Mouse (Mus musculus): Measurements from ENCODE around the gene Lap3. TPM values are rescaled to one million over a fixed set of nuclear protein-coding genes. Genes with fewer than 3 reads are reported as not detected.

Lap3 gene
- polyA plus RNA-seq (2015; fragmentation: Nextera tagmentation; extraction: Ambion mirVana) = 35.4 and 41.9 TPM in 2 replicates

DNA sequence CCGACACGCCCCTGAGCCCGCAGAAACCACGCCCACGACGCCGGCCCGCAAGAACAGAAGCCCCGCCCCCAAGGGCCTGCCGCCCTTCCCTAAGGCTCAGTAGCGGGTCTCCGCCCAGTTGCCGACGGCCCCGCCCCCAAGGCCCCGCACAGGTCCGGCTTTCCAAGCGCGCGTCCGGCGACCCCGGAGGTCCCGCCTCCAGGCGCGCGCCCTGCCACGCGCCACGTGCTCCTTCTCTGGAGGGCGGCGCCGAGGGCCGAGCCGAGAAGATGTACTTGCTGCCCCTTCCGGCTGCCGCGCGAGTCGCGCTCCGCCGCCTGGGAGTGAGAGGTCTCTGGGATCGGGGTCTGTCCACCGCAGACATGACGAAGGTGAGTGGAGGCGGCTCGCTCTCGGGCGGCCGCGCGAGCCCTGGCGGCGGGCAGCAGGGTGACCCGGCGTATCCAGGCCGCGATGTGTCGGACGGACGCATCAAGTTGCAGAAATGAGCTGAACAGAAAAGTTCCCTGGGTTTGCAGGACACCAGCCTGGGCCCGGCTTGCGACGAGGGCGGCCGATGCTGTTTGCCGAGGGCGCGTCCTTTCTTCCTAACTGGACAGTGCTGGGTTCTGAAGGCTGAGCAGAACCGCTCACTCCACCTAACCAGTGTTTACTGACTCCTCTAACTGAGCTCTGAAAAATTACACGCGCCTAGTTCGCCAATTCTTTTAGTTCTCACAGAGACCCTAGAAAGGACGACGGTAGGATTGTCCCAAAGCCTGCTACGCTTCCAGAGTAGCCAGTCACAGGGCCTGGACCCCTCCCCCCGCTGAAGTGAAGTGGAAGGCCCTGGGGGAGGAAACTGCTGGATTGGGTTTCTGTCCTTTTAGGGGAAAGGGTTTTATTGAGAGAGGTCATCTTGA is at the start of gene Lap3:
Gene Lap3 (plus strand): TSS at position 184 of the 902 bp plus-strand sequence.
- H3K4me1 ChIP-seq (replicated peaks; ENCODE audit: control insufficient read depth, insufficient read depth, low read length) = peaks cover 12% of the 10 kb centered on the region
- peak within 1 kb of the TSS; percentile 74 for H3K9ac ChIP-seq (replicated peaks; ENCODE audit: low read depth, low read length)
- H3K27me3 ChIP-seq (replicated peaks; ENCODE audit: control insufficient read depth, insufficient read depth, low read length) = no peaks in the 10 kb centered on the region
- H3K4me3 ChIP-seq (replicated peaks; ENCODE audit: low read length) = peak within 1 kb of the TSS; percentile 85
- ATAC-seq = peak; percentile 94
- no peaks in the 10 kb centered on the region for H3K9me3 ChIP-seq (ENCODE audit: control insufficient read depth, low read length)
- WGBS = under 1% methylated on average over 78 of the region's 78 CpGs
- peak within 1 kb of the TSS; percentile 87 for H3K4me2 ChIP-seq (ENCODE audit: low read length)
- no peak within 1 kb of the TSS for H3K27ac ChIP-seq (ENCODE audit: low read length)
- H3K36me3 ChIP-seq (ENCODE audit: control insufficient read depth, insufficient read depth) = no peaks in the 10 kb centered on the region

DNA sequence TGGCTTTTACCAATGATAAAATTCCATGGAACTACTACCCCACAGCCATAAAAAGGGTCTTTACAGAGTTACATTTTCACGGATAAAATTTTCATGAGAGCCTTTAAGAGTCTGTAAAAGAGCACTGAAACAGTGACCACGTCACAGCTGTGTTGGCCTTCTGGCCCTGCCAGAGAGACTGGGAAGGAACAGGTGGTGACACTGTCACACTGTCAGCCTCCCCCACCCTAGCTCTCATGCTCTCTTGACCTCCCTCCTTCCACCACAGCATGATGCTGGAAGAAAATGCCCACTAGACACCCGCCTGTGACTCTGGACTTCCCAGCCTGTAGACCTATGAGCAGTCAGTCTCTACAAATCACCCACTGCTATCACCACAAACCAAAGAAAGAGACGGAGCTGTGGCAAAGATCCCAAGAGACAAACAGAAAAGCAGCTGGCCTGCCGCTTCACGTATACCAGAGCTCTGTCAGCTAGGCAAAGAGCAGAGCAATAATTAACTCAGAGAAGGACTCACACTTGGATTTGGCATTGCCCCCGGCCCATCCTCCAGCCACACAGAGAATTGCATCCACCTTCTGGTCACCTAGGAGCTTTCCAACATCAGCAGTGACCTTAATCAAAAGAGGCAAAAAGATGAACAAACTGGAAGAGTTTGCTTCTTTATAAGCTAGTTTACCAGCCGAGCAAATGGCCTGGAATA is 48.9 kb upstream of the Lap3 start:
- H3K4me1 ChIP-seq (replicated peaks; ENCODE audit: control insufficient read depth, insufficient read depth, low read length) = peaks cover 9% of the 10 kb centered on the region
- H3K27ac ChIP-seq (ENCODE audit: low read length) = no peak overlapping the region

DNA sequence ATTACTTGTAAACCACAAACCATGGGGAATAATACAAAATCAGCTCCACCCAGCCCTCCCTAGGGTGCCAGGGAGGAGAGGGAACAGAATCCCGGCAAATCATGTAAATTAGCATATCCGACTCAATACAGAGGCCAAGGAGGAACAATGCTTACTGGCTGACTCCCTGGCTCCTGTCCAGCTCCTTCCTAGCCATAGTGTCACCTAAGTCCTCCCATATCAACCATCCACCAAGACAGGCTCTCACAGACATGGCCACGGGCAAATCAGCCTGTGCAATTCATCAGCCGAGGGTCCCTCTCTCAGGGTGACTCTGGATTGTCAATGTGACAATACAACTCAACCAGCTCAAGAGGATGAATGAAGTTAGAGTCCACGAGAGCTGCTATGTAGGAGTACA is 44.5 kb upstream of the Lap3 start:
- no peak overlapping the region for H3K9ac ChIP-seq (replicated peaks; ENCODE audit: low read depth, low read length)
- H3K36me3 ChIP-seq (ENCODE audit: control insufficient read depth, insufficient read depth) = no peaks in the 10 kb centered on the region; the same call in 1 of the 2 replicates
- peak overlapping the region; percentile 80 for H3K4me3 ChIP-seq (replicated peaks; ENCODE audit: low read length)

More for the DNA sequence above, 48.9 kb upstream of the Lap3 start:
- Histone ChIP-seq H3K27me3 (replicated peaks; ENCODE audit: control insufficient read depth, insufficient read depth, low read length) (no peaks in the 10 kb centered on the region), H3K4me3 (replicated peaks; ENCODE audit: low read length) (no peak overlapping the region), H3K9ac (replicated peaks; ENCODE audit: low read depth, low read length) (no peak overlapping the region), H3K4me2 (ENCODE audit: low read length) (no peak overlapping the region), H3K36me3 (ENCODE audit: control insufficient read depth, insufficient read depth) (no peaks in the 10 kb centered on the region; the same call in 1 of the 2 replicates), H3K9me3 (ENCODE audit: control insufficient read depth, low read length) (no peaks in the 10 kb centered on the region)
- WGBS = 90% methylated on average over 8 of the region's 8 CpGs
- ATAC-seq = no peak

DNA sequence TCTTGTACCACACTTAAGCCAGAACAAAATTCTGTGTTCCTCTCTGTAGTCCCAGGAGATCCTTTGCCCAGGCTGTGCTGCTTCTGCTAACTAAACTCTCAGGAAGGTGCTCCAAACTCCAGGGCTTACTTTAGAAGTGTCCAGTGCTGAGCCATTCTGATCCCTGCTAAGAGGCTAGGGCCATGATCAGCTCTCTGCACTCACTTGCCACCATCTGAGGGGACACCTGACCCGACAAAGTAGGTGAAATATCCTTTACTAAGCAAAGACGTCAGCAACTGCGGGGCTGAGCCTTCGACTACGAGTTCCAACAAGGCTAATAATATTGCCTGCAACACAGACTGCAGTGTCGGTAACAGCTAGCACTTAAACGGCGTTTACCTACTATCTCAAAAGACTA is 44.0 kb upstream of the Lap3 start:
- peak overlapping the region; percentile 100 for H3K4me2 ChIP-seq (ENCODE audit: low read length)
- H3K9ac ChIP-seq (replicated peaks; ENCODE audit: low read depth, low read length) = peak overlapping the region; percentile 73
- H3K36me3 ChIP-seq (ENCODE audit: control insufficient read depth, insufficient read depth) = no peaks in the 10 kb centered on the region; the same call in 1 of the 2 replicates
- no peaks in the 10 kb centered on the region for H3K9me3 ChIP-seq (ENCODE audit: control insufficient read depth, low read length)
- ATAC-seq = no peak
- WGBS = 3% methylated on average over 8 of the region's 8 CpGs
- H3K27ac ChIP-seq (ENCODE audit: low read length) = no peak overlapping the region
- H3K27me3 ChIP-seq (replicated peaks; ENCODE audit: control insufficient read depth, insufficient read depth, low read length) = no peaks in the 10 kb centered on the region
- peaks cover 15% of the 10 kb centered on the region for H3K4me1 ChIP-seq (replicated peaks; ENCODE audit: control insufficient read depth, insufficient read depth, low read length)
- peak overlapping the region; percentile 80 for H3K4me3 ChIP-seq (replicated peaks; ENCODE audit: low read length)

More for the DNA sequence above, 44.5 kb upstream of the Lap3 start:
- Histone ChIP-seq H3K27me3 (replicated peaks; ENCODE audit: control insufficient read depth, insufficient read depth, low read length) (no peaks in the 10 kb centered on the region), H3K9me3 (ENCODE audit: control insufficient read depth, low read length) (no peaks in the 10 kb centered on the region), H3K27ac (ENCODE audit: low read length) (no peak overlapping the region), H3K4me1 (replicated peaks; ENCODE audit: control insufficient read depth, insufficient read depth, low read length) (peaks cover 15% of the 10 kb centered on the region), H3K4me2 (ENCODE audit: low read length) (peak overlapping the region; percentile 100)
- 17% methylated on average over 5 of the region's 5 CpGs for WGBS
- ATAC-seq = no peak

DNA sequence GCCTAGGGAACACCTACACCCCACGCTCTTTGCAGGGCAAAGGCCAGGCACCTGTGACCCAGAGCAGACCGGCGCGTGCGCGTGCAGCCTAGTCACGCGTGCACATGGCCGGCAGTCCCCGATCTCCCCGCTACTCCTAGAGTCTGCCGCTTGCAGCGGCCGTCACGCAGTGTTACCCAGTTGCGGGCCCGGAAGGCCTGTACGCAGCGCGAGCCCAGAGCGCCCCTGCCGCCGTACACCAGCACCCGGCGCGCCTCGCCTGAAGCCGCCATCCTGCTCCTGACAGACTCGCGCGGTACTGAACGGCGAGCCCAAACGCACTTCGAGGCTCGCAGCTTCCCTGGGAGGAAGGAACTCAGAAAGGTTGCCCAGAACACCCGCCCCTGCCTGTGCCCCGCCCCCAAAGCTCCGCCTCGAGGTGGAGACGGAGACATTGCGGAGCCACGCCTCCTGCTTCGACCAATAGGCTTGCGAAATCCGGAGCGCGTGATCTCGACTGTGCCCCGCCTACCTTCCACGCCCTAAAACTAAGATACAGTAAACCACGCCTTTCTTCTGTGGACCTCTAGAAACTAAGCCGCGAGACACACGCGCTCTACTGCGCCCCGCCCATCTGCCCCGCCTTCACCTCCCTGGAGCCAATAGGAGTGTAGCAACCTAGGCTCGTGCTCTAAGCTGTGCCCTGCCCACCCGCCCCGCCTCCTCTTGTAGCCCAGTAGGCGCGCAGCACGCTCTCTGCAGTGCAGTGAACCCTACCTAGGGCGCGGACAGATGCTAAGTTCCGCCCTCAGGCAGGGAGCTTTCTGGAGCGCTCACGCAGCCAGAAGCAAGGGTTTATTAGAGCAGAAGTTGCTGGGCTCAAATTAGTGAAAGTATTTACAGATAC is 43.1 kb upstream of the Lap3 start, which contains the start of gene Qdpr:
Gene Qdpr (minus strand): TSS at position 406 of the 886 bp plus-strand sequence.
- Histone ChIP-seq H3K4me2 (ENCODE audit: low read length) (peak within 1 kb of the TSS; percentile 100), H3K9ac (replicated peaks; ENCODE audit: low read depth, low read length) (peak within 1 kb of the TSS; percentile 73), H3K27ac (ENCODE audit: low read length) (peak within 1 kb of the TSS; percentile 56), H3K4me1 (replicated peaks; ENCODE audit: control insufficient read depth, insufficient read depth, low read length) (peaks cover 15% of the 10 kb centered on the region), H3K9me3 (ENCODE audit: control insufficient read depth, low read length) (no peaks in the 10 kb centered on the region), H3K27me3 (replicated peaks; ENCODE audit: control insufficient read depth, insufficient read depth, low read length) (no peaks in the 10 kb centered on the region), H3K4me3 (replicated peaks; ENCODE audit: low read length) (peak within 1 kb of the TSS; percentile 80), H3K36me3 (ENCODE audit: control insufficient read depth, insufficient read depth) (no peaks in the 10 kb centered on the region)
- ATAC-seq = peak; percentile 99
- WGBS = under 1% methylated on average over 70 of the region's 70 CpGs

DNA sequence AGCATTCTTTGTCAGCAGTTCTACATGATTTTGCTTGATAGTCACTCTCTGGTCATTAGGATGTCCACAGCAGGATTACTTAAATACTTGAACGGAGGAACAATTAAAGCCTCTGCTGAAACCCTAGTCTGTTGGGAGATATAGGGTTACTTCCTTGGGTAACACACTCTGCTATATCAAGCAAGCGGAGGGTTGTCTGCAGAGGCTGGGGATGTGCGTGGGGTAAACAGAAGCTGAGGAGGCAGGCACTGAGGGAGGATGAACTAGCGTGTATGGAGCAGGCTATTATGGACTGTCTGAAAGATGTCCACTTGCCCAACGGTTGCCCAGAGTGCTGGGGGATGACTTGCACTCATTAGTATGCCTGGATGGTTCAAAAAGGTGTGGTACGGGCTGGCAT is 39.7 kb upstream of the Lap3 start, which contains the start of gene Clrn2:
Gene Clrn2 (plus strand): TSS at position 301 of the 400 bp plus-strand sequence.
- H3K27ac ChIP-seq (ENCODE audit: low read length) = no peak within 1 kb of the TSS
- no peaks in the 10 kb centered on the region for H3K9me3 ChIP-seq (ENCODE audit: control insufficient read depth, low read length)
- H3K27me3 ChIP-seq (replicated peaks; ENCODE audit: control insufficient read depth, insufficient read depth, low read length) = no peaks in the 10 kb centered on the region
- H3K4me2 ChIP-seq (ENCODE audit: low read length) = no peak within 1 kb of the TSS
- H3K4me1 ChIP-seq (replicated peaks; ENCODE audit: control insufficient read depth, insufficient read depth, low read length) = peaks cover 14% of the 10 kb centered on the region
- H3K9ac ChIP-seq (replicated peaks; ENCODE audit: low read depth, low read length) = no peak within 1 kb of the TSS
- H3K36me3 ChIP-seq (ENCODE audit: control insufficient read depth, insufficient read depth) = no peaks in the 10 kb centered on the region
- no peak within 1 kb of the TSS for H3K4me3 ChIP-seq (replicated peaks; ENCODE audit: low read length)
- 66% methylated on average over 6 of the region's 6 CpGs for WGBS
- ATAC-seq = no peak

DNA sequence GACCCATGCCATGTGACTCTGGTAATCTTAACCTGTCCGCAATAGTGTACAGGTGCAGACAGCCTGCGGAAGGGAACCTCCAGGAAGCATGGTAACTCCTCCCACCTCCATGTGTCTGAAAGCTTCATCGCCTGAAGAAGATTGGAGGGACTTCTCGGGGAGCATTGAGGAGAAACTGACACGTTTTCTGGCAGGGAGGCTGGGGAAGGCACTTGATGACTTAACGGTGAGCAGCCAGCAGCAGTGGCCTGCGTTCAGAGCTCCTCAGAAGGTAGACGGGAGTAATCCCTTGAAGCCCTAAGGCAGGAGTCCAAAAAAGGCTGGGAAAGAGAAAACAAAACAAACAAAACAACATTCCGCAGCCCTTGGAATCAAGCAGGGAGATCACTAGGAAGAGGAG is 38.7 kb upstream of the Lap3 start:
- Histone ChIP-seq H3K9ac (replicated peaks; ENCODE audit: low read depth, low read length) (no peak overlapping the region), H3K4me2 (ENCODE audit: low read length) (no peak overlapping the region), H3K4me1 (replicated peaks; ENCODE audit: control insufficient read depth, insufficient read depth, low read length) (peaks cover 4% of the 10 kb centered on the region), H3K27me3 (replicated peaks; ENCODE audit: control insufficient read depth, insufficient read depth, low read length) (no peaks in the 10 kb centered on the region), H3K4me3 (replicated peaks; ENCODE audit: low read length) (no peak overlapping the region), H3K27ac (ENCODE audit: low read length) (no peak overlapping the region), H3K9me3 (ENCODE audit: control insufficient read depth, low read length) (no peaks in the 10 kb centered on the region), H3K36me3 (ENCODE audit: control insufficient read depth, insufficient read depth) (no peaks in the 10 kb centered on the region)
- ATAC-seq = no peak
- 39% methylated on average over 9 of the region's 9 CpGs for WGBS

DNA sequence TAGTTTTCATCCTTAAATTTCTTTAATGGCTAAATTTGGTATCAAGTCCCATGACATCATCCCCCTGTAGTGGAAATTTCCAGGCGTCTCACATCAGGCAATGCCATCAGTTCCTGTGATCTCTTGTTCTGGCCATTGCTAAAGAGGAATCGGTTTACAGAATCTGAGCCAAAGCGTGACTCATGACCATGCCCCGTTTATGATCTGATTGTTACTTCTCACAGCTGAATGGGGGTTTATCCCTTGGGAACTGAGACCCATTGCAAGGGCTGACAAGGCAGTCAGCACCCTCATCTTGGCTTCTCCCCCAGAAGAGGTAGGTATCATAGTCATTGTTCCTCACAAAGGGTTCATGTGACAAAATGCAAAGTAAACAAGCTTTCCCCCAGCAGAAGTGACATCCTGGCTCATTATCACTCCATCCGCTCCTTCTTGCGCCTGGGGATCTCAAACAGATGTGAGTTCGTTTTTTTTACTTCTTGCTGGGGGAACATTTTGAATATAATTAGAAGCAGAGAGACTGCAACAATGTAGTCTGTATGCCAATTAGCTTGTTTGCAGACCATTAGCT is 20.2 kb upstream of the Lap3 start:
- no peaks in the 10 kb centered on the region for H3K9me3 ChIP-seq (ENCODE audit: control insufficient read depth, low read length)
- no peaks in the 10 kb centered on the region for H3K27me3 ChIP-seq (replicated peaks; ENCODE audit: control insufficient read depth, insufficient read depth, low read length)
- peak; percentile 53 for ATAC-seq
- no peaks in the 10 kb centered on the region for H3K36me3 ChIP-seq (ENCODE audit: control insufficient read depth, insufficient read depth)
- H3K4me2 ChIP-seq (ENCODE audit: low read length) = no peak overlapping the region
- no peak overlapping the region for H3K27ac ChIP-seq (ENCODE audit: low read length)
- WGBS = 33% methylated on average over 7 of the region's 7 CpGs
- peaks cover 12% of the 10 kb centered on the region for H3K4me1 ChIP-seq (replicated peaks; ENCODE audit: control insufficient read depth, insufficient read depth, low read length)
- no peak overlapping the region for H3K9ac ChIP-seq (replicated peaks; ENCODE audit: low read depth, low read length)
- H3K4me3 ChIP-seq (replicated peaks; ENCODE audit: low read length) = no peak overlapping the region
